Mouse (Mus musculus) heart, embryonic 15.5 days (tissue): ENCODE measurements around the gene Tceal7. TPM values are rescaled to one million over a fixed set of nuclear protein-coding genes. Genes with fewer than 3 reads are reported as not detected.

ENCODE experiments used
- ATAC-seq: fragments of 200-750 bp; cut with Nextera tagmentation; replicated peaks from 2 replicates; pipeline ENCODE4 v1.8.0; 2017; ENCODE audit warnings: low read depth, moderate TSS enrichment; ENCODE audit not compliant: insufficient number of reproducible peaks, insufficient read depth, low FRiP score
- H3K27ac ChIP-seq: fragments of 300-500 bp; sonication (generic); 2 replicates; pipeline ENCODE4 v1.5.1; 2015; ENCODE audit warnings: mild to moderate bottlenecking, inconsistent platforms
- H3K27me3 ChIP-seq: fragments of 300-500 bp; sonication (generic); 2 replicates; pipeline ENCODE4 v1.6.1; 2015; ENCODE audit warnings: inconsistent platforms
- H3K36me3 ChIP-seq: fragments of 300-500 bp; sonication (generic); 2 replicates; pipeline ENCODE4 v1.6.1; 2015; ENCODE audit warnings: mild to moderate bottlenecking, inconsistent platforms
- H3K4me1 ChIP-seq: fragments of 300-500 bp; sonication (generic); replicated peaks from 2 replicates; pipeline ENCODE4 v1.6.1; 2015; ENCODE audit warnings: inconsistent platforms
- H3K4me2 ChIP-seq: fragments of 300-500 bp; sonication (generic); 2 replicates; pipeline ENCODE4 v1.6.1; 2015; ENCODE audit warnings: inconsistent platforms, mild to moderate bottlenecking, moderate library complexity
- H3K4me3 ChIP-seq: fragments of 300-500 bp; sonication (generic); 2 replicates; pipeline ENCODE4 v1.5.1; 2015; ENCODE audit warnings: mild to moderate bottlenecking, inconsistent platforms
- H3K9ac ChIP-seq: fragments of 300-500 bp; sonication (generic); 2 replicates; pipeline ENCODE4 v1.6.1; 2015; ENCODE audit warnings: mild to moderate bottlenecking, inconsistent platforms
- H3K9me3 ChIP-seq: fragments of 300-500 bp; sonication (generic); replicated peaks from 2 replicates; pipeline ENCODE4 v1.6.1; 2016; ENCODE audit warnings: inconsistent platforms
- WGBS: fragments of 180-500 bp; shearing (Covaris S2); methylation state at CpG from one replicate; pipeline ENCODE4 v1.1.7; 2015; ENCODE audit warnings: mixed read lengths; 5-methylcytosine and 5-hydroxymethylcytosine counted together
- polyA plus RNA-seq: library from polyadenylated mRNA; unstranded; fragments of >200 nt; fragmentation: Nextera tagmentation; extraction: Ambion mirVana; gene quantifications from 2 replicates; pipeline ENCODE4 v1.2.1, GENCODE M21; 2015

Gene Tceal7
- polyA plus RNA-seq, 1 experiment from 2014 or later, result 20.2 TPM

DNA sequence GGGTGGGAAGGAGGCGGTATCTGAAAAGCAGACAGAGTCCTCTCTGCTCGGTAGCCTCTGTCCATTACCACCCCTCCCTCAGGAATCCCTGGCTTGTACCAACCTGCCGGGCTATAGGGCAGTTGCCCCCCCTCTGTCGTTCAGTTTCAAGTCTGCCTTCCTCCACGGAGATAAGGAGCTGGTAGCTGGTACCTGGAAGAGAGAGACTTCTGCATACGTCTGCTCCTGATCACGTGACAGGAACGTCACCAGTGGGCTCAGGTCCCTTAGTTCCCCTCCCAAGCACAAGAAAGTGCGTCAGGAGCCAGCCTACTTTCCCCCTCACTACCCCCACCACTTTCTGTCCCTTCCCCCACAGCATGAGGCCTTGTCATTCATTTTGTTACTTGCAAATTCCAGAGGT lies 10.9 kb upstream of the Tceal7 start, which contains the start of gene Tceal5:
Gene Tceal5, minus strand, starts transcription at position 213 of the 403 bp plus-strand sequence.
- peak within 1 kb of the TSS; percentile 50 for H3K4me3 ChIP-seq
- H3K9me3 ChIP-seq, result no peaks in the 10 kb centered on the region
- H3K36me3 ChIP-seq, result no peaks in the 10 kb centered on the region
- H3K4me1 ChIP-seq, result no peaks in the 10 kb centered on the region
- H3K9ac ChIP-seq, result peak within 1 kb of the TSS; percentile 38
- peak within 1 kb of the TSS; percentile 58 for H3K27ac ChIP-seq
- H3K4me2 ChIP-seq, result peak within 1 kb of the TSS; percentile 63
- peak; percentile 69 for ATAC-seq
- 12% methylated on average over 9 of the region's 9 CpGs for WGBS
- no peaks in the 10 kb centered on the region for H3K27me3 ChIP-seq

GRCm38 (mm10) chrX:136204406-136204805 lies 10.2 kb upstream of the Tceal7 start:
- Histone ChIP-seq H3K4me2 (no peak overlapping the region), H3K9ac (no peak overlapping the region), H3K4me3 (no peak overlapping the region), H3K9me3 (no peaks in the 10 kb centered on the region), H3K36me3 (no peaks in the 10 kb centered on the region), H3K4me1 (no peaks in the 10 kb centered on the region), H3K27me3 (no peaks in the 10 kb centered on the region), H3K27ac (no peak overlapping the region)
- ATAC-seq, result no peak
- WGBS, result 76% methylated on average over 6 of the region's 6 CpGs

DNA sequence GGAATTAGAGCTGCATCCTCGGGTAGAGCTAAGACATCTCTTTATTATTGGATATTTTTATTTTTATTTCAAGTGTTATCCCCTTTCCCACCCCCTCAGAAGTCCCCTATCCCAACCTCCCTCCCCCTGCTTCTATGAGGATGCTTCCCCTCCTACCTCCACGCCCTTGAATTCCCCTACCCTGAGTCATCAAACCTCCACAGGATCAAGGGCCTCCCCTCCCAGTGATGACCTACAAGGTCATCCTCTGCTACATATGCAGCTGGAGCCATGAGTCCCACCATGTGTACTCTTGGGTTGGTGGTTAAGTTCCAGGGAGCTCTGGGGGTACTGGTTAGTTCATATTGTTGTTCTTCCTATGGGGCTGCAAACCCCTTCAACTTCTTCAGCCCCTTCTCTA lies 1.2 kb upstream of the Tceal7 start:
- no peak for ATAC-seq
- Histone ChIP-seq H3K4me3 (no peak overlapping the region), H3K9me3 (no peaks in the 10 kb centered on the region), H3K4me2 (no peak overlapping the region), H3K36me3 (no peaks in the 10 kb centered on the region), H3K4me1 (no peaks in the 10 kb centered on the region), H3K27me3 (no peaks in the 10 kb centered on the region), H3K27ac (no peak overlapping the region), H3K9ac (no peak overlapping the region)
- WGBS, result 34% methylated on average over 2 of the region's 2 CpGs

GRCm38 (mm10) chrX:136216303-136216702 lies 1.7 kb downstream of the Tceal7 start:
- no peak overlapping the region for H3K4me3 ChIP-seq
- no peaks in the 10 kb centered on the region for H3K27me3 ChIP-seq
- ATAC-seq, result no peak
- no peak overlapping the region for H3K9ac ChIP-seq
- H3K4me2 ChIP-seq, result no peak overlapping the region
- H3K27ac ChIP-seq, result peak overlapping the region; percentile 67
- 38% methylated on average over 1 of the region's 1 CpGs for WGBS
- no peaks in the 10 kb centered on the region for H3K4me1 ChIP-seq
- H3K36me3 ChIP-seq, result no peaks in the 10 kb centered on the region
- no peaks in the 10 kb centered on the region for H3K9me3 ChIP-seq

GRCm38 (mm10) chrX:136223714-136224113 lies 9.1 kb downstream of the Tceal7 start:
- H3K4me2 ChIP-seq, result no peak overlapping the region
- 37% methylated on average over 6 of the region's 6 CpGs for WGBS
- H3K9me3 ChIP-seq, result no peaks in the 10 kb centered on the region
- H3K36me3 ChIP-seq, result no peaks in the 10 kb centered on the region
- no peak overlapping the region for H3K4me3 ChIP-seq
- no peaks in the 10 kb centered on the region for H3K4me1 ChIP-seq
- H3K9ac ChIP-seq, result no peak overlapping the region
- peak overlapping the region; percentile 34 for H3K27ac ChIP-seq
- no peak for ATAC-seq
- H3K27me3 ChIP-seq, result no peaks in the 10 kb centered on the region

DNA sequence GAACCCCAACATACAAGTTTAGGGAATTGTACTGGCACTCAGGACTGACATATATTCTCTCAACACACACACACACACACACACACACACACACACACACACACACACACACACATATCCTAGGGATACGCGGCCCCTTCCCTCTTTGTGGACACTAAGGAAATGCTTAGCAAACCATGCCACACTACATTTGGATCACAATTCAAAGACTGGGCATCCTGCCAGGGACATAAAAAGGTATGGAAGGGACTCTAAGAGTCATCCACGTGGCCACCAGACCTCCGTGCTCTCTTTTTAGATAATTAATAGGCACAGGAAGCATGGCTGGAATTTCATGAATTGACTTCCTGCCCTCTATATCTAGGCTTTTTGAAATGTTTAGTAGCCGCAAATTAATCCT lies 13.2 kb downstream of the Tceal7 start:
- Histone ChIP-seq H3K4me2 (no peak overlapping the region), H3K9me3 (no peaks in the 10 kb centered on the region), H3K27ac (peak overlapping the region; percentile 20; the same call in 1 of the 2 replicates), H3K9ac (no peak overlapping the region), H3K4me3 (no peak overlapping the region), H3K4me1 (no peaks in the 10 kb centered on the region), H3K27me3 (no peaks in the 10 kb centered on the region), H3K36me3 (no peaks in the 10 kb centered on the region)
- ATAC-seq, result no peak
- 27% methylated on average over 5 of the region's 5 CpGs for WGBS

GRCm38 (mm10) chrX:136238118-136238517 lies 23.5 kb downstream of the Tceal7 start:
- no peaks in the 10 kb centered on the region for H3K36me3 ChIP-seq
- no peaks in the 10 kb centered on the region; the same call in 1 of the 2 replicates for H3K4me1 ChIP-seq
- no peak overlapping the region for H3K9ac ChIP-seq
- H3K27ac ChIP-seq, result no peak overlapping the region
- no peak for ATAC-seq
- H3K4me3 ChIP-seq, result no peak overlapping the region
- H3K4me2 ChIP-seq, result no peak overlapping the region
- 47% methylated on average over 3 of the region's 3 CpGs for WGBS
- H3K27me3 ChIP-seq, result no peaks in the 10 kb centered on the region
- H3K9me3 ChIP-seq, result no peaks in the 10 kb centered on the region

DNA sequence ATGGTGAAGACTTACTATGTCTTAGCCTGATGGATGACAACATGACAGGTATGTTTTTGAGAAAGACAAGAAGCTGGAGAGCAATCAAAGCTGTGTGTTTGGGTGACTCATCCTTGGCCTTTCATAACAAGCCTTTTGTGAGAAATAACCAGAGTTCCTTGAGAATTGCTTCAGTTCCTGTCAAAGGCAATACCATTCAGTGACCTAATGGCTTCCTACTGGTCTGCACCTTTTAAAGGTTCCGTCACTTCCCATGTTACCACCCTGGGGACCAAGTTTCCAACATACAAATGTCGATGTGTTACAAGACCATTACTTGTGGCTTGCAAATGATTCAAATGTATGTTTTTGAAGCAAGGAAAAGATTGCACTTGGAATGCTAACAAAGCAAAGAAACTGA lies 28.6 kb downstream of the Tceal7 start:
- no peaks in the 10 kb centered on the region; the same call in 1 of the 2 replicates for H3K4me1 ChIP-seq
- H3K36me3 ChIP-seq, result no peaks in the 10 kb centered on the region; the same call in 1 of the 2 replicates
- ATAC-seq, result no peak
- WGBS, result 69% methylated on average over 2 of the region's 2 CpGs
- no peak overlapping the region for H3K4me3 ChIP-seq
- no peak overlapping the region for H3K27ac ChIP-seq
- no peaks in the 10 kb centered on the region for H3K9me3 ChIP-seq
- no peak overlapping the region for H3K4me2 ChIP-seq
- H3K9ac ChIP-seq, result no peak overlapping the region
- H3K27me3 ChIP-seq, result no peaks in the 10 kb centered on the region

DNA sequence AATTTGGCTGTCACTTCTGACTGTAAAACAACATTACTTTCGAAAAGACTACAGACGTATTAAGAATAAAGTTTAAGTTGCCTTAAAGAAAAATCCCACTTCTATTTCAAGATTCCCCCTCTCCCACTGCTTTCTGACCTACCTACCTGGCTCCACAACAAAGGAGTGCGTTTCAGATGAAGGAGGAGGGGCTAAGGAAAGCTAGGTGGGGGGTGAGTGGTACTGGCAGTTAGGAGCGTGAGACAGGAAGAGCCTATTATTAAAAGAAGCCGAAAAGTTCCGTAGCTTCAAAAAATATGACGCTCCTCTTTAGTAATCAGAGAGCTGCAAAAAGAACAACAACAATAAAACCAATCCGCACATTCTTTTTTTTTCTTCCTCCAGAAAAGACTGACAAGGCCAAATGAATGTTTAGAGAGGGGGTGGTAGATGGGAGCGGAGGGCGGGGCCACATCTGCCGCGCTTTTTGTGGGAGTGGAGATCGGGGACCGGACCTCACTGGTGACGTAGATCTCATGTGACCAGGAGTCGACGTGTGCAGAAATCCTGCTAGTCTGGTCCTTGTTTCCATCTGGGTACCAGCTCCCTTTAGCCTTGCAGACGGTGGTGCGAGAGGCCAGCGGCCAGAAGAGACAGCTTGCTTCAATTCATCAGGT lies 30.1 kb downstream of the Tceal7 start, which contains the start of gene Tceal9:
Gene Tceal9, plus strand, starts transcription at position 506 of the 656 bp plus-strand sequence.
- Histone ChIP-seq H3K4me1 (no peaks in the 10 kb centered on the region), H3K4me3 (peak within 1 kb of the TSS; percentile 64), H3K4me2 (peak within 1 kb of the TSS; percentile 54), H3K27ac (peak within 1 kb of the TSS; percentile 87), H3K36me3 (no peaks in the 10 kb centered on the region; the same call in 1 of the 2 replicates), H3K9ac (peak within 1 kb of the TSS; percentile 69), H3K9me3 (no peaks in the 10 kb centered on the region), H3K27me3 (no peaks in the 10 kb centered on the region)
- 16% methylated on average over 20 of the region's 20 CpGs for WGBS
- peak; percentile 91 for ATAC-seq

DNA sequence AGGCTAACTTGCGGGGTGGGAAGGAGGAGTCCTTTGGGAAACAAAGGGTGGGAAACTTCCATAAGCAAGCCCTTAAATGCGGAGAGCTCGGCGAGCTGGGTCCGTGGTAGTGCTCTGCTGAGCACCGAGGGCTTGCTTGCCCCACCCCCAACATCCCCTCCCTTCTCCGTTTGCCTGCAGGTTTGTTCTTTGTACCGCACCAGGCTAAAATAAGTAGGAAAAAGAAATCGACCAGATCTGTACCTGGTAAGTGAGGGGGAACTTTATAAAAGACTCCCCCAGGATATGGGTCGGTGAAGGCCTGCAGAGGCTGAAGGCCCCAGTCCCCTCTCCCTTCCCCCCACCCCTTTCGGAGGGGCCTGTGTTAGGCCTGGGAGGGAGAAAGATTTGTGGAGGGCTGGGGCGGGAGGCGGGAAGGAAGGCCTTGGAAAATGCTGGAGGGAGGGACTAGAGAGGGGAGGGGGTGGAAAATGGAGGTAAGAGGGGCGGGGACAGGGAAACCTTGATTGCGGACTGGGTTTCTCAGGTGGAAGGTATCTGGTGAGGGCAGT lies 31.0 kb downstream of the Tceal7 start:
- Histone ChIP-seq H3K4me3 (peak overlapping the region; percentile 64), H3K4me2 (peak overlapping the region; percentile 54), H3K27ac (peak overlapping the region; percentile 87), H3K4me1 (no peaks in the 10 kb centered on the region), H3K9ac (peak overlapping the region; percentile 69), H3K36me3 (no peaks in the 10 kb centered on the region; the same call in 1 of the 2 replicates), H3K9me3 (no peaks in the 10 kb centered on the region), H3K27me3 (no peaks in the 10 kb centered on the region)
- 17% methylated on average over 13 of the region's 15 CpGs for WGBS
- peak; percentile 60 for ATAC-seq

- Histone ChIP-seq H3K4me2 (no peak overlapping the region), H3K9ac (no peak overlapping the region), H3K36me3 (no peaks in the 10 kb centered on the region; the same call in 1 of the 2 replicates), H3K27ac (0 out of 2 replicates have a peak overlapping the region, but pooled peaks have one; percentile 7), H3K4me3 (no peak overlapping the region), H3K4me1 (peaks cover 3% of the 10 kb centered on the region; the same call in 1 of the 2 replicates), H3K9me3 (no peaks in the 10 kb centered on the region), H3K27me3 (no peaks in the 10 kb centered on the region)
- 29% methylated on average over 6 of the region's 6 CpGs for WGBS
- ATAC-seq, result no peak
Measured at GRCm38 (mm10) chrX:136248811-136249210, 34.2 kb downstream of the Tceal7 start.
